Mouse (Mus musculus) kidney, adult 2 months (tissue): ENCODE measurements at regions not wholly inside any gene's neighbourhood (a gene's known extent, or its start where the extent isn't known, plus 50 kb on each side); places are given as distances from the start of the nearest gene placed in this dataset.
"Not testable (repeated sequence)": the region's sequence is repeated elsewhere in the genome, so short reads cannot be mapped to it uniquely, and the experiment has no call there.

Experiments used
- CTCF ChIP-seq: fragments of 200-500 bp; conservative IDR thresholded peaks from 2 replicates; pipeline ENCODE4 v1.5.1; 2011; ENCODE audit warnings: low read depth, mild to moderate bottlenecking, control low read depth, low read length, moderate library complexity, mixed read lengths; ENCODE audit not compliant: insufficient read depth, insufficient read length
- POLR2A ChIP-seq: fragments of 200-500 bp; IDR thresholded peaks from one replicate; pipeline ENCODE4 v1.6.1; 2011; ENCODE audit warnings: low read depth, low read length, control low read depth

- TF ChIP-seq CTCF, POLR2A: not testable (repeated sequence)
Observed at GRCm38 (mm10) chr5:45324468-45324867, 125.6 kb downstream of the Qdpr start.
